ENCODE assay signal across 28 mouse cellular contexts in the genomic region with DNA sequence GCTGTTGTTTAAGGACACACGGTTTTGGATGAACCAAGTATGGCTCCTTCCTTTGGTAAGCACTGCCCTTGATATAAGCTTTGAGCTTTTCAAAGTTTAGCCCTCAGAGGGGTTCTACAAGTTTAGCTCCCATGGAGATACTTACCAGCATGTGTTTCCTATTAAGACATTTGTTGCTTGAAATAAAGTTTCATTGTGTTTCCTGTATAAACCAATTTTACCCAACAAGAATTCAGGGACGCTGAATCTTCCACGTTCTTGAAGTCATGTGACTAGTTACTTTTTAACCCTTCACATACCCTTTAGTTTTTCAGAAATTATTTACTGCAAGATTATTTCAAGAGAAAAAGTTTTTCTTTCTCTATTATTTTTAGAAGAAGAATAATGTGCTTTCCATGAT.
DNase-seq lines count a peak whose midpoint lies in the region; ATAC-seq lines count a peak whose summit lies in the region.
"Had no signal": no experiment of that assay in that cellular context is flagged by ENCODE, and none has a peak within 500 bp of the region (broad histone marks: within the 10 kb centered on the region; RNA-seq: fewer than 3 reads in every experiment).

No protein-coding gene starts in this region.

- peak; percentile 48; the same call in 1 of the 2 replicates for ATAC-seq in limb, embryonic 13.5 days (ENCODE audit: low FRiP score, low read depth)
- no peak for ATAC-seq in limb, embryonic 15.5 days (ENCODE audit: insufficient number of reproducible peaks, low FRiP score, low TSS enrichment, low read depth)
- ATAC-seq: activated CD4-positive, CD25-positive, alpha-beta regulatory T cell, adult 4 months; CD4-positive, CD25-positive, alpha-beta regulatory T cell, adult 4 months; forebrain, embryonic 13.5 days; forebrain, embryonic 16.5 days; Patski had no signal

- no peak overlapping the region for H3K9ac ChIP-seq in limb, embryonic 13.5 days
- H3K9ac ChIP-seq in limb, embryonic 15.5 days = no peak overlapping the region
- H3K9ac ChIP-seq: embryonic facial prominence, embryonic 12.5 days; embryonic facial prominence, embryonic 15.5 days; forebrain, embryonic 13.5 days had no signal

- no peak overlapping the region for H3K4me2 ChIP-seq in limb, embryonic 13.5 days (replicated peaks)
- H3K4me2 ChIP-seq in limb, embryonic 15.5 days = no peak overlapping the region
- H3K4me2 ChIP-seq: embryonic facial prominence, embryonic 12.5 days; embryonic facial prominence, embryonic 15.5 days; forebrain, embryonic 13.5 days had no signal

- H3K36me3 ChIP-seq in limb, embryonic 13.5 days = peaks cover 34% of the 10 kb centered on the region
- peaks cover 42% of the 10 kb centered on the region for H3K36me3 ChIP-seq in limb, embryonic 10.5 days
- H3K36me3 ChIP-seq in limb, embryonic 15.5 days = peaks cover 24% of the 10 kb centered on the region

- H3K27ac ChIP-seq in limb, embryonic 13.5 days = no peak overlapping the region
- H3K27ac ChIP-seq in limb, embryonic 10.5 days = no peak overlapping the region
- 0 out of 2 replicates have a peak overlapping the region, but pooled peaks have one; percentile 2 for H3K27ac ChIP-seq in limb, embryonic 15.5 days
- H3K27ac ChIP-seq: embryonic facial prominence, embryonic 12.5 days; embryonic facial prominence, embryonic 15.5 days; forebrain, embryonic 13.5 days had no signal

- 29% methylated on average over 3 of the region's 3 CpGs for WGBS in limb, embryonic 13.5 days
- WGBS in limb, embryonic 10.5 days = 53% methylated on average over 3 of the region's 3 CpGs
- 25% methylated on average over 3 of the region's 3 CpGs for WGBS in limb, embryonic 15.5 days

- peaks cover 7% of the 10 kb centered on the region; the same call in 1 of the 2 replicates for H3K4me1 ChIP-seq in limb, embryonic 13.5 days
- H3K4me1 ChIP-seq in limb, embryonic 10.5 days = no peaks in the 10 kb centered on the region
- no peaks in the 10 kb centered on the region for H3K4me1 ChIP-seq in limb, embryonic 15.5 days
- H3K4me1 ChIP-seq: embryonic facial prominence, embryonic 12.5 days; forebrain, embryonic 13.5 days had no signal

- no peak overlapping the region for H3K4me3 ChIP-seq in limb, embryonic 13.5 days
- no peak overlapping the region for H3K4me3 ChIP-seq in limb, embryonic 10.5 days
- H3K4me3 ChIP-seq in limb, embryonic 15.5 days = no peak overlapping the region
- H3K4me3 ChIP-seq: embryonic facial prominence, embryonic 12.5 days; embryonic facial prominence, embryonic 15.5 days; erythroblast, embryonic 14.5 days; forebrain, embryonic 13.5 days had no signal

- H3K9me3 ChIP-seq in limb, embryonic 13.5 days = no peaks in the 10 kb centered on the region
- no peaks in the 10 kb centered on the region for H3K9me3 ChIP-seq in limb, embryonic 10.5 days (replicated peaks)
- H3K9me3 ChIP-seq in limb, embryonic 15.5 days = no peaks in the 10 kb centered on the region
- H3K9me3 ChIP-seq: embryonic facial prominence, embryonic 12.5 days; embryonic facial prominence, embryonic 15.5 days; forebrain, embryonic 13.5 days; G1E had no signal

- no peaks in the 10 kb centered on the region for H3K27me3 ChIP-seq in limb, embryonic 13.5 days
- no peaks in the 10 kb centered on the region for H3K27me3 ChIP-seq in limb, embryonic 10.5 days (ENCODE audit: low read depth, poor library complexity, severe bottlenecking)
- H3K27me3 ChIP-seq in limb, embryonic 15.5 days = no peaks in the 10 kb centered on the region
- H3K27me3 ChIP-seq: CH12.LX; embryonic facial prominence, embryonic 12.5 days; embryonic facial prominence, embryonic 15.5 days; forebrain, embryonic 13.5 days; Patski had no signal

- DNase-seq in embryo, embryonic 10.5 days (ENCODE audit: low spot score) = peak; percentile 5
- DNase-seq in embryo, embryonic 9.5 days (ENCODE audit: extremely low spot score) = no peak
- no peak for DNase-seq in limb, embryonic 10.5 days (ENCODE audit: low spot score)
- DNase-seq in hindlimb bud, embryonic 11.5 days (ENCODE audit: extremely low spot score, low read depth, low spot score) = peak; percentile 18
- no peak for DNase-seq in ovary, postnatal 10 days (ENCODE audit: low spot score)
- no peak for DNase-seq in lung, postnatal 14 days
- DNase-seq: adrenal gland, adult 8-10 months; adrenal gland, postnatal 14 days; adrenal gland, postnatal 36 days; B cell, adult 2 months; cerebellum, adult 11-12 months; cerebellum, adult 2 months; cerebellum, adult 9-10 months; cerebellum, postnatal 10 days; cerebellum, postnatal 25 days; embryo, embryonic 11 days had no signal

Comparison
In these comparisons a context has a peak if more than half of its experiments do, and no peak if none do; other contexts are left out.
1. DNase-seq: peak in embryo, embryonic 10.5 days (single experiment) and hindlimb bud, embryonic 11.5 days (single experiment); none in embryo, embryonic 9.5 days (single experiment), limb, embryonic 10.5 days (single experiment), ovary, postnatal 10 days (single experiment) and lung, postnatal 14 days (single experiment).